Mouse (Mus musculus) hematopoietic stem cell, adult 5-6 weeks (primary cell): ENCODE results near the gene Cdh4. TPM values are rescaled to one million over a fixed set of nuclear protein-coding genes. Genes with fewer than 3 reads are reported as not detected.

Experiments
- ATAC-seq, 2 experiments: fragments of 125-278 bp in 1 of 2; replicated peaks in 1 of 2; 2 replicates each; pipeline ENCODE4 v1.8.0; 2016 to 2017; ENCODE audit warnings: inconsistent platforms in 2 of 2, mild to moderate bottlenecking in 2 of 2, moderate number of reproducible peaks in 2 of 2, low read depth in 1 of 2, moderate TSS enrichment in 1 of 2; ENCODE audit not compliant: low FRiP score in 2 of 2, poor library complexity in 2 of 2, severe bottlenecking in 2 of 2, insufficient read depth in 1 of 2, low TSS enrichment in 1 of 2
- total RNA-seq: library from RNA; stranded (forward); fragments of 172-1452, 232-1000 nt; gene quantifications from 2 replicates; pipeline ENCODE4 v1.2.3, GENCODE M21; 2017

The Cdh4 gene
- total RNA-seq, 1 experiment from 2014 or later = not detected

GRCm38 (mm10) chr2:179681386-179681785 is 239.2 kb downstream of the Cdh4 start:
- no peak for ATAC-seq

- no peak for ATAC-seq
Observed at GRCm38 (mm10) chr2:179687243-179687681, 245.0 kb downstream of the Cdh4 start.

GRCm38 (mm10) chr2:179688976-179689375 is 246.7 kb downstream of the Cdh4 start:
- no peak for ATAC-seq

- no peak for ATAC-seq
Observed at GRCm38 (mm10) chr2:179689761-179690160, 247.5 kb downstream of the Cdh4 start.

GRCm38 (mm10) chr2:179690571-179690970 is 248.3 kb downstream of the Cdh4 start:
- no peak for ATAC-seq

GRCm38 (mm10) chr2:179694936-179695335 is 252.7 kb downstream of the Cdh4 start:
- no peak for ATAC-seq

GRCm38 (mm10) chr2:179697601-179698000 is 255.4 kb downstream of the Cdh4 start:
- no peak for ATAC-seq

- no peak for ATAC-seq
Observed at GRCm38 (mm10) chr2:179698196-179698985, 256.2 kb downstream of the Cdh4 start.

- no peak for ATAC-seq
Observed at GRCm38 (mm10) chr2:179705043-179705442, 262.8 kb downstream of the Cdh4 start.

- ATAC-seq = no peak
Observed at GRCm38 (mm10) chr2:179705461-179705860, 263.2 kb downstream of the Cdh4 start.

- ATAC-seq = no peak
Observed at GRCm38 (mm10) chr2:179706616-179707015, 264.4 kb downstream of the Cdh4 start.

- no peak for ATAC-seq
Observed at GRCm38 (mm10) chr2:179709111-179709510, 266.9 kb downstream of the Cdh4 start.

GRCm38 (mm10) chr2:179712690-179713089 is 270.5 kb downstream of the Cdh4 start:
- no peak for ATAC-seq

- ATAC-seq = no peak
Observed at GRCm38 (mm10) chr2:179713326-179713725, 271.1 kb downstream of the Cdh4 start.

- no peak for ATAC-seq
Observed at GRCm38 (mm10) chr2:179714145-179714544, 271.9 kb downstream of the Cdh4 start.

- ATAC-seq = no peak
Observed at GRCm38 (mm10) chr2:179715375-179715774, 273.1 kb downstream of the Cdh4 start.

- no peak for ATAC-seq
Observed at GRCm38 (mm10) chr2:179720366-179720765, 278.1 kb downstream of the Cdh4 start.

- no peak for ATAC-seq
Observed at GRCm38 (mm10) chr2:179721534-179722516, 279.6 kb downstream of the Cdh4 start.
